ENCODE assay signal across 7 mouse cellular contexts in the genomic region with DNA sequence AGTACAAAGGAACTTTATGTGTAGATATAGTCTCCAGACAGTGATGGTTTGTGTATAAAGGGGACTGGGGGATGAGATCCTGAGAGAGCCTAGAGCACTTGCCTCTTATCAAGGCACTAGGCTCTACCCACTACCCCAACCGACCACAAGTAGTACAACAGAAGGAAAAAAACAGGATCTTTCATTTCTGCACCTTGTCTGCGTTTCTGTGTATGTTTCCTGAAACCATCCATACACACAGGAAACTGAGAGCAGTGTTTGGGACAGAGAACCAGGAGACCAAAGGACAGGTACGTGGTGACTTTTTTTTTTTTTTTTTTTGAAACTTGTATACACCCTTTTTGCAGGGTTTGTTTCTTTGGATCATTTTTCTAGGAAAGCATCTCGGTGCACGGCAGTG. TPM values are rescaled to one million over a fixed set of nuclear protein-coding genes. Genes with fewer than 3 reads are reported as not detected.
DNase-seq lines count a peak whose midpoint lies in the region; ATAC-seq and TF ChIP-seq lines count a peak whose summit lies in the region.

No protein-coding gene starts in this region.

- peak overlapping the region; percentile 96 for H3K4me3 ChIP-seq in spleen, adult 2 months (ENCODE audit: extremely low read depth, insufficient read depth, insufficient read length)
- peak overlapping the region; percentile 69 for H3K4me3 ChIP-seq in embryonic fibroblast, embryonic 13.5 days (ENCODE audit: insufficient read depth, low read length)
- H3K4me3 ChIP-seq in liver, embryonic 12.5 days: peak overlapping the region; percentile 76
- H3K4me3 ChIP-seq in stomach, postnatal 0 days (ENCODE audit: low read depth, low read length): peak overlapping the region; percentile 82

- ATAC-seq in liver, embryonic 12.5 days: no peak
- no peak for ATAC-seq in stomach, postnatal 0 days (ENCODE audit: low FRiP score, low TSS enrichment)
- ATAC-seq in cerebellum, adult (ENCODE audit: insufficient number of reproducible peaks, low FRiP score, low TSS enrichment): no peak
- no peak for ATAC-seq in frontal cortex, adult (ENCODE audit: low TSS enrichment)

- no peaks in the 10 kb centered on the region for H3K36me3 ChIP-seq in spleen, adult 2 months (ENCODE audit: control insufficient read depth, insufficient read depth, low read length)
- H3K36me3 ChIP-seq in liver, embryonic 12.5 days: no peaks in the 10 kb centered on the region
- no peaks in the 10 kb centered on the region for H3K36me3 ChIP-seq in stomach, postnatal 0 days (ENCODE audit: control insufficient read depth, insufficient read depth, low read length)

- peak overlapping the region; percentile 83 for H3K9ac ChIP-seq in liver, embryonic 12.5 days
- H3K9ac ChIP-seq in stomach, postnatal 0 days (ENCODE audit: low read length): peak overlapping the region; percentile 83

- TF ChIP-seq CTCF in spleen, adult 2 months (IDR thresholded peaks at IDR 0.05; ENCODE audit: extremely low read depth, insufficient read depth, insufficient read length, insufficient replicate concordance): no peak
- TF ChIP-seq CTCF in embryonic fibroblast, embryonic 13.5 days (IDR thresholded peaks at IDR 0.05; ENCODE audit: borderline replicate concordance, insufficient read depth, low read length): no peak
- TF ChIP-seq CTCF in stomach, postnatal 0 days (IDR thresholded peaks at IDR 0.05; ENCODE audit: low read depth): no peak

- WGBS in spleen, adult 2 months: 4% methylated on average over 5 of the region's 5 CpGs
- WGBS in liver, embryonic 12.5 days (ENCODE audit: insufficient replicate concordance): 5% methylated on average over 5 of the region's 5 CpGs
- WGBS in stomach, postnatal 0 days: 12% methylated on average over 5 of the region's 5 CpGs

- H3K4me2 ChIP-seq in liver, embryonic 12.5 days: peak overlapping the region; percentile 90
- H3K4me2 ChIP-seq in stomach, postnatal 0 days (replicated peaks; ENCODE audit: low read depth): peak overlapping the region; percentile 93

- H3K27me3 ChIP-seq in spleen, adult 2 months (ENCODE audit: control insufficient read depth, insufficient read depth, low read length): no peaks in the 10 kb centered on the region
- H3K27me3 ChIP-seq in liver, embryonic 12.5 days (replicated peaks): 0 out of 2 replicates have a peak, but pooled peaks cover 6% of the 10 kb centered on the region
- H3K27me3 ChIP-seq in stomach, postnatal 0 days (ENCODE audit: control insufficient read depth, insufficient read depth, low read length): no peaks in the 10 kb centered on the region

- DNase-seq in spleen, adult 2 months (ENCODE audit: low read depth in 1 of 2, low spot score in 2 of 2): no peak
- DNase-seq in spleen, adult 12 weeks (ENCODE audit: low spot score): no peak
- DNase-seq in stomach, postnatal 0 days (ENCODE audit: low spot score): no peak

- no peak for TF ChIP-seq EP300 in stomach, postnatal 0 days (optimal IDR thresholded peaks at IDR 0.05)

- H3K27ac ChIP-seq in spleen, adult 2 months (ENCODE audit: insufficient read depth, low read length): peak overlapping the region; percentile 50; the same call in 1 of the 2 replicates
- H3K27ac ChIP-seq in embryonic fibroblast, embryonic 13.5 days (ENCODE audit: insufficient read depth, low read length): no peak overlapping the region
- H3K27ac ChIP-seq in liver, embryonic 12.5 days: peak overlapping the region; percentile 80; the same call in 1 of the 2 replicates
- H3K27ac ChIP-seq in stomach, postnatal 0 days (replicated peaks): peak overlapping the region; percentile 67; the same call in 1 of the 2 replicates

- TF ChIP-seq POLR2A in spleen, adult 2 months (IDR thresholded peaks at IDR 0.05; ENCODE audit: low read depth, low read length): no peak
- no peak for TF ChIP-seq POLR2A in embryonic fibroblast, embryonic 13.5 days (IDR thresholded peaks at IDR 0.05; ENCODE audit: low read depth, low read length)

- no peaks in the 10 kb centered on the region for H3K4me1 ChIP-seq in spleen, adult 2 months (ENCODE audit: control insufficient read depth, insufficient read depth, insufficient read length)
- peaks cover 2% of the 10 kb centered on the region; the same call in 1 of the 2 replicates for H3K4me1 ChIP-seq in embryonic fibroblast, embryonic 13.5 days (ENCODE audit: control insufficient read depth, insufficient read depth, low read length)
- H3K4me1 ChIP-seq in liver, embryonic 12.5 days: peaks cover 34% of the 10 kb centered on the region
- H3K4me1 ChIP-seq in stomach, postnatal 0 days (replicated peaks; ENCODE audit: control insufficient read depth, insufficient read depth): no peaks in the 10 kb centered on the region; the same call in 1 of the 2 replicates

- H3K9me3 ChIP-seq in liver, embryonic 12.5 days (replicated peaks): no peaks in the 10 kb centered on the region
- no peaks in the 10 kb centered on the region for H3K9me3 ChIP-seq in stomach, postnatal 0 days (ENCODE audit: control insufficient read depth, low read length)

RNA-seq across cellular contexts. Expression of a gene that starts 0.7 kb away (rescaled TPM):
- 18.1 and 23.6 TPM in 2 replicates for polyA plus RNA-seq in spleen, adult 2 months (2012; rRNA removed)
- 11.0 and 13.8 TPM in 2 replicates for polyA plus RNA-seq in embryonic fibroblast, embryonic 13.5 days (2011; ENCODE audit: insufficient read length, low read depth, missing spikeins)
- polyA plus RNA-seq in liver, embryonic 12.5 days (2016; fragmentation: Nextera tagmentation; extraction: Ambion mirVana): 25.2 and 26.1 TPM in 2 replicates
- 19.5 and 20.6 TPM in 2 replicates for polyA plus RNA-seq in stomach, postnatal 0 days (2015; fragmentation: Nextera tagmentation; extraction: Ambion mirVana)

RNA-seq across cellular contexts. Expression of a gene that starts 19.5 kb away (rescaled TPM):
- polyA plus RNA-seq in spleen, adult 2 months (2012; rRNA removed): 19.3 and 25.1 TPM in 2 replicates
- polyA plus RNA-seq in embryonic fibroblast, embryonic 13.5 days (2011; ENCODE audit: insufficient read length, low read depth, missing spikeins): 44.4 and 46.0 TPM in 2 replicates
- polyA plus RNA-seq in liver, embryonic 12.5 days (2016; fragmentation: Nextera tagmentation; extraction: Ambion mirVana): 136 and 138 TPM in 2 replicates
- polyA plus RNA-seq in stomach, postnatal 0 days (2015; fragmentation: Nextera tagmentation; extraction: Ambion mirVana): 35.2 and 37.9 TPM in 2 replicates
